Mouse (Mus musculus) thymus, adult 2 months (tissue): ENCODE data around the gene Lmo7.

Source experiments
- CTCF ChIP-seq: fragments of 200-500 bp; IDR thresholded peaks from 2 replicates; pipeline ENCODE4 v1.5.1; 2012; ENCODE audit warnings: mild to moderate bottlenecking, control low read depth, low read length, moderate library complexity, borderline replicate concordance; ENCODE audit not compliant: control insufficient read depth, poor library complexity, insufficient read depth; ENCODE audit errors: extremely low read depth
- POLR2A ChIP-seq: fragments of 200-500 bp; IDR thresholded peaks from 2 replicates; pipeline ENCODE4 v1.6.1; 2012; ENCODE audit warnings: mild to moderate bottlenecking, low read length, control low read depth, moderate library complexity; ENCODE audit not compliant: control insufficient read depth, poor library complexity, insufficient read depth; ENCODE audit errors: extremely low read depth

GRCm38 (mm10) chr14:101949114-101949513, 219.4 kb downstream of the Lmo7 start:
- TF ChIP-seq CTCF (no peak), POLR2A (no peak)
